Mouse (Mus musculus) hematopoietic multipotent progenitor cell, adult 10-12 weeks (in vitro differentiated cells): ENCODE measurements around the gene Olfr1508. TPM values are rescaled to one million over a fixed set of nuclear protein-coding genes. Genes with fewer than 3 reads are reported as not detected.

Source experiments
- polyA plus RNA-seq: library from polyadenylated mRNA; stranded (reverse); fragments of >175 nt; gene quantifications from 2 replicates; pipeline ENCODE4 v1.2.3, GENCODE M21; 2012; ENCODE audit warnings: low replicate concordance

Gene Olfr1508
- polyA plus RNA-seq = not detected in 2 replicates

DNA sequence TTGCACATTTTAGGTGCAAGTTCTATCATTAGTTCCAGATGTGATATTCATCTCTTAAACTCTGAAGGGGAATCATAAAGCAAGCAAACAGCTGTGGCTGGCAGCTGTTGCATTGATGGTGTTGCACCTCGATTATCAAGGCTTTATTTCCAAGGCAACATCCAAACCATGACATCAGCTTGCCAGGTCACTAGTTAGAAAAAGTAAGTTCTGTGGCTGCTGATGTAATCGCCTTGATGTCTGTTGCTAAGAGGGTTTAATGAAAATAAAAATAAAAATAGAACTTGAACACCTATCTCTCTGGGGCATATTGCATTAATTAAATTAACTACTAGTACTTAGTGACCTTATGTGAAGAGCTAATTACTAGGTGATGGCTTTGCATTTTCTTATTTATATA is at the start of gene Olfr1508:
Gene Olfr1508, minus strand, starts transcription at position 101 of the 400 bp plus-strand sequence.

DNA sequence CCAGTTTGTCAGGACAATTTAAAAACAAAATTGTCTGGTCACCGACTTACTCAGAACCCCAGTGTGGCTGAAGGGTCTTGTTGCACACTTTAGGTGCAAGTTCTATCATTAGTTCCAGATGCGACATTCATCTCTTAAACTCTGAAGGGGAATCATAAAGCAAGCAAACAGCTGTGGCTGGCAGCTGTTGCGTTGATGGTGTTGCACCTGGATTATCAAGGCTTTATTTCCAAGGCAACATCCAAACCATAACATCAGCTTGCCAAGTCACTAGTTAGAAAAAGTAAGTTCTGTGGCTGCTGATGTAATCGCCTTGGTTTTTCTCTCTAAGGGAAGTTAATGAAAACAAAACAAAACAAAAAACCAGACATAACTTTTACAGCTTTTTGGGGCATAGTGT is 28.2 kb upstream of the Olfr1508 start, which contains the start of gene Olfr1507:
Gene Olfr1507, minus strand, starts transcription at position 234 of the 400 bp plus-strand sequence.

DNA sequence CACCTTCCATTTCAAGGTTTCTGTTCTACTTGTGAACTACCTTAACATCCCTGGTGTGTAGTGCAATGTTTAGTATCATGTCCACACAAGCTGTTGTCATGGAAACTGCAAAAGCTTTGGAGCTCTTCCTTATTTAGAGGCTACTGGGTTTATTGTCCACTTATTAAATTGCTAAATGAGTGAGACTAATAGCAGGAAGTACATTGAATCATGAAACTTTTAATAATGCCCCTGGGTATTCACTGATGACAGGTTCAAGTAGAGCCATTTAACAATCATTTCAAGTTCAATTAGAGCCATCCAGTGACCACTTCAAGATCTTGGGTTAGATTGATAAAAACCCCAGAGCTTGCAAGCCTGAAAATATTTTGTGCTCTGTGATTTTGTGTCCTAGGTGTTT is 24.6 kb downstream of the Olfr1508 start, which contains the start of gene Olfr1509:
Gene Olfr1509, plus strand, starts transcription at position 301 of the 400 bp plus-strand sequence.

DNA sequence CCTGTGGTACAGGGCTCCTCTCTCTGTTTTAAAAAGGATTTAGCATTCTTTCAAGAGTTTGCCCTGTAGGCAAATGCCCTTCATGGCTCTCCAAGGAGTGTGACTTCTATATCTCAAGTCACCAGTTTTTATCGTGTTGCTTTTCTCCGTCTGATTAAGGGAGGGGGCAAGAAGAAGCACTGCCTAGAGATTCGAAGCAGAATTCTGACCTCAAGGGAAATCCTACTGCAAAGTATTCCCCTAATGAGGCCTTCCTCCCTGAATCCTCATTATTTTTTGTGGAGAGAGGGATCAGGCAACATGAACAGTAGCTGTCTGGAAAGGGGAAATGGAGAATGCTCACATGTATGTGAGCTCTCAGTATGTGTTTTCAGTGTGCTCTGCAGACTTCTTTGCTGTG is 53.0 kb downstream of the Olfr1508 start, which contains the start of gene Olfr1510:
Gene Olfr1510, minus strand, starts transcription at position 101 of the 400 bp plus-strand sequence.

Other genes starting within 250 kb of the Olfr1508 start
- 9.6 and 30.6 TPM in 2 replicates for gene Chd8, start 209.7 kb downstream of the Olfr1508 start, polyA plus RNA-seq
- gene Tox4, start 188.3 kb downstream of the Olfr1508 start, polyA plus RNA-seq = 24.0 and 40.0 TPM in 2 replicates
- 0.48 and 1.7 TPM in 2 replicates for gene Rab2b, start 187.9 kb downstream of the Olfr1508 start, polyA plus RNA-seq
- gene Mettl3, start 162.4 kb downstream of the Olfr1508 start, polyA plus RNA-seq = 5.0 and 12.1 TPM in 2 replicates
- gene Sall2, start 138.7 kb downstream of the Olfr1508 start, polyA plus RNA-seq = 2.6 and 3.0 TPM in 2 replicates
- gene Olfr1513, start 111.1 kb downstream of the Olfr1508 start, polyA plus RNA-seq = not detected in 2 replicates
- gene Olfr1512, start 88.3 kb downstream of the Olfr1508 start, polyA plus RNA-seq = not detected in 2 replicates
- gene Olfr1511, start 70.1 kb downstream of the Olfr1508 start, polyA plus RNA-seq = not detected in 2 replicates
- not detected in 2 replicates for gene Olfr1510, start 53.1 kb downstream of the Olfr1508 start, polyA plus RNA-seq
- gene Olfr1509, start 24.5 kb downstream of the Olfr1508 start, polyA plus RNA-seq = not detected in 2 replicates
- gene Olfr1507, start 28.3 kb upstream of the Olfr1508 start, polyA plus RNA-seq = not detected in 2 replicates